Mouse (Mus musculus) naive thymus-derived CD4-positive, alpha-beta T cell, adult 5 months (primary cell): ENCODE measurements around the gene BC025446. TPM values are rescaled to one million over a fixed set of nuclear protein-coding genes. Genes with fewer than 3 reads are reported as not detected.

Source experiments
- polyA plus RNA-seq: library from polyadenylated mRNA; unstranded; fragments of 100-300 nt; shearing (Covaris generic); gene quantifications from one replicate; pipeline ENCODE4 v1.2.1, GENCODE M21; 2017

BC025446 gene
- not detected for polyA plus RNA-seq

GRCm38 (mm10) chr15:75215778-75216691 is at the start of gene BC025446:
TSS of gene BC025446 (plus strand) at chr15:75216376.

GRCm38 (mm10) chr15:75268121-75268520 is 51.9 kb downstream of the BC025446 start, which contains the start of gene Ly6f:
TSS of gene Ly6f (plus strand) at chr15:75268421.

Other genes starting within 250 kb of the BC025446 start
- 0.60 TPM for gene Ly6i, start 232.9 kb upstream of the BC025446 start, polyA plus RNA-seq
- gene Ly6a, start 218.3 kb upstream of the BC025446 start, polyA plus RNA-seq = 133 TPM
- gene Ly6c1, start 167.5 kb upstream of the BC025446 start, polyA plus RNA-seq = 392 TPM
- gene Ly6c2, start 104.4 kb upstream of the BC025446 start, polyA plus RNA-seq = 6.3 TPM
- gene Ly6g, start 61.1 kb upstream of the BC025446 start, polyA plus RNA-seq = not detected
- not detected for gene Ly6f, start 52.0 kb downstream of the BC025446 start, polyA plus RNA-seq